Mouse (Mus musculus) embryonic facial prominence, embryonic 12.5 days (tissue): ENCODE data around the gene Gper1. TPM values are rescaled to one million over a fixed set of nuclear protein-coding genes. Genes with fewer than 3 reads are reported as not detected.
A peak's percentile ranks its signal among the peaks of the same experiment; 100 is the strongest.

Experiments
- ATAC-seq: fragments of 200-750 bp; cut with Nextera tagmentation; 2 replicates; pipeline ENCODE4 v1.8.0; 2017; ENCODE audit not compliant: insufficient number of reproducible peaks, insufficient read depth, low FRiP score, low TSS enrichment
- H3K27ac ChIP-seq: fragments of 300-500 bp; sonication (generic); 2 replicates; pipeline ENCODE4 v1.5.1; 2016; ENCODE audit warnings: mild to moderate bottlenecking
- H3K27me3 ChIP-seq: fragments of 300-500 bp; sonication (generic); 2 replicates; pipeline ENCODE4 v1.6.1; 2016; ENCODE audit warnings: mild to moderate bottlenecking, moderate library complexity
- H3K36me3 ChIP-seq: fragments of 300-500 bp; sonication (generic); 2 replicates; pipeline ENCODE4 v1.6.1; 2016; ENCODE audit warnings: mild to moderate bottlenecking
- H3K4me1 ChIP-seq: fragments of 300-500 bp; sonication (generic); 2 replicates; pipeline ENCODE4 v1.6.1; 2016
- H3K4me2 ChIP-seq: fragments of 300-500 bp; sonication (generic); replicated peaks from 2 replicates; pipeline ENCODE4 v1.6.1; 2016; ENCODE audit warnings: mild to moderate bottlenecking, moderate library complexity
- H3K4me3 ChIP-seq: fragments of 300-500 bp; sonication (generic); 2 replicates; pipeline ENCODE4 v1.5.1; 2016; ENCODE audit warnings: mild to moderate bottlenecking
- H3K9ac ChIP-seq: fragments of 300-500 bp; sonication (generic); 2 replicates; pipeline ENCODE4 v1.6.1; 2016; ENCODE audit warnings: mild to moderate bottlenecking, moderate library complexity
- H3K9me3 ChIP-seq: fragments of 300-500 bp; sonication (generic); 2 replicates; pipeline ENCODE4 v1.6.1; 2016; ENCODE audit warnings: mild to moderate bottlenecking, moderate library complexity
- WGBS: fragments of 180-500 bp; shearing (Covaris S2); methylation state at CpG from one replicate; pipeline ENCODE4 v1.1.7; 2016; 5-methylcytosine and 5-hydroxymethylcytosine counted together
- polyA plus RNA-seq: library from polyadenylated mRNA; unstranded; fragments of >200 nt; fragmentation: Nextera tagmentation; extraction: Ambion mirVana; gene quantifications from 2 replicates; pipeline ENCODE4 v1.2.1, GENCODE M21; 2016

Gene Gper1
- polyA plus RNA-seq, 1 experiment from 2014 or later = 1.6 TPM

- Histone ChIP-seq H3K27me3 (no peaks in the 10 kb centered on the region), H3K9ac (no peak overlapping the region), H3K4me2 (no peak overlapping the region), H3K27ac (no peak overlapping the region), H3K36me3 (no peaks in the 10 kb centered on the region), H3K9me3 (no peaks in the 10 kb centered on the region), H3K4me3 (no peak overlapping the region), H3K4me1 (peaks cover 25% of the 10 kb centered on the region; the same call in 1 of the 2 replicates)
- no peak for ATAC-seq
- 67% methylated on average over 7 of the region's 7 CpGs for WGBS
Observed at GRCm38 (mm10) chr5:139405478-139405877, 17.5 kb upstream of the Gper1 start.

- Histone ChIP-seq H3K27me3 (no peaks in the 10 kb centered on the region), H3K9me3 (no peaks in the 10 kb centered on the region), H3K4me1 (peaks cover 25% of the 10 kb centered on the region; the same call in 1 of the 2 replicates), H3K4me2 (no peak overlapping the region), H3K4me3 (no peak overlapping the region), H3K9ac (no peak overlapping the region), H3K27ac (no peak overlapping the region), H3K36me3 (no peaks in the 10 kb centered on the region)
- WGBS = 65% methylated on average over 3 of the region's 3 CpGs
- ATAC-seq = no peak
Observed at GRCm38 (mm10) chr5:139405953-139406352, 17.0 kb upstream of the Gper1 start.

- H3K9me3 ChIP-seq = no peaks in the 10 kb centered on the region
- H3K36me3 ChIP-seq = no peaks in the 10 kb centered on the region
- H3K27ac ChIP-seq = peak overlapping the region; percentile 2; the same call in 1 of the 2 replicates
- peaks cover 25% of the 10 kb centered on the region; the same call in 1 of the 2 replicates for H3K4me1 ChIP-seq
- ATAC-seq = no peak
- 82% methylated on average over 14 of the region's 14 CpGs for WGBS
- H3K9ac ChIP-seq = no peak overlapping the region
- H3K4me2 ChIP-seq = no peak overlapping the region
- no peak overlapping the region for H3K4me3 ChIP-seq
- no peaks in the 10 kb centered on the region for H3K27me3 ChIP-seq
Observed at GRCm38 (mm10) chr5:139407121-139407885, 15.6 kb upstream of the Gper1 start.

- Histone ChIP-seq H3K27ac (no peak overlapping the region), H3K4me1 (peaks cover 25% of the 10 kb centered on the region; the same call in 1 of the 2 replicates)
- WGBS = 82% methylated on average over 7 of the region's 7 CpGs
Observed at GRCm38 (mm10) chr5:139408511-139408910, 14.4 kb upstream of the Gper1 start.

GRCm38 (mm10) chr5:139409412-139409811 lies 13.5 kb upstream of the Gper1 start:
- no peak for ATAC-seq
- Histone ChIP-seq H3K4me3 (no peak overlapping the region), H3K27me3 (no peaks in the 10 kb centered on the region), H3K27ac (no peak overlapping the region), H3K4me2 (no peak overlapping the region), H3K9ac (no peak overlapping the region), H3K4me1 (peaks cover 25% of the 10 kb centered on the region; the same call in 1 of the 2 replicates), H3K36me3 (no peaks in the 10 kb centered on the region), H3K9me3 (no peaks in the 10 kb centered on the region)
- 84% methylated on average over 12 of the region's 12 CpGs for WGBS

More at GRCm38 (mm10) chr5:139408511-139408910, 14.4 kb upstream of the Gper1 start:
- no peaks in the 10 kb centered on the region for H3K9me3 ChIP-seq
- no peak for ATAC-seq
- H3K9ac ChIP-seq = no peak overlapping the region
- no peak overlapping the region for H3K4me2 ChIP-seq
- no peaks in the 10 kb centered on the region for H3K27me3 ChIP-seq
- H3K36me3 ChIP-seq = no peaks in the 10 kb centered on the region
- H3K4me3 ChIP-seq = no peak overlapping the region

- no peak for ATAC-seq
- Histone ChIP-seq H3K9me3 (no peaks in the 10 kb centered on the region), H3K4me3 (no peak overlapping the region), H3K27ac (no peak overlapping the region), H3K9ac (no peak overlapping the region), H3K4me1 (peaks cover 23% of the 10 kb centered on the region; the same call in 1 of the 2 replicates), H3K36me3 (no peaks in the 10 kb centered on the region), H3K27me3 (no peaks in the 10 kb centered on the region), H3K4me2 (no peak overlapping the region)
- WGBS = 66% methylated on average over 4 of the region's 4 CpGs
Observed at GRCm38 (mm10) chr5:139410056-139410455, 12.9 kb upstream of the Gper1 start.

- Histone ChIP-seq H3K9me3 (no peaks in the 10 kb centered on the region), H3K4me2 (no peak overlapping the region)
- 95% methylated on average over 6 of the region's 6 CpGs for WGBS
Observed at GRCm38 (mm10) chr5:139411117-139411516, 11.8 kb upstream of the Gper1 start.

DNA sequence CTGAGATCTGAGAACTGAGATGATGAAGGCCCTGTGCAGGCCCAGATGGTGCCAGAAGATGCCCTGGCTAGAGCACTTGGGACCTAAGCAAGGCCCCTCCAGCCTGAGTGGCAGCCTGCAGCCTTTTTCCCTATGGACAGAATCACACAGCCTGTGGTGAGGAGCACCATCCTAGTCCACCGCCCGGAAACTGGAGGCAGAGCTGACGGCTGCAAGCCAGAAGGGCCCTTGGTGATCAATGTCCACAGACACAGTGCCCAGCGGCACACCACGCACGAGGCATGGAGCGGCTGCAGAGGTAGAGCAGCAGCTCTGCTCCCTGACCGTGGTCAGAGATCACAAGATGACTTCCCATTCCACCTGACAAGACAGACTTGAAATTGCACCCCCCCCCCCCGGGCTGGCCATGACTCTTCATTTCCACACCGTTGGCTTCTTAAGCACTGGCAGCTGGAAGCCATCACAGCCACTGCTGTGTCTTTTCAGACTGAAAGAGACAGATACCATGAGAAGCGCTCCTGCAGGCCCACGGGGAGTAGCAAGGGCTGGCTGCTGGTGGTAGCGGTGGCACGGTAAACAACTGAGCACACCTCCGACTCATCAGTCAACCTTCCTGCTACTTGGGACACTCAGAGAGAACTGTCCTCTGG lies 11.2 kb upstream of the Gper1 start:
- H3K4me3 ChIP-seq = no peak overlapping the region
- H3K27ac ChIP-seq = no peak overlapping the region
- 79% methylated on average over 15 of the region's 15 CpGs for WGBS
- H3K4me1 ChIP-seq = peaks cover 11% of the 10 kb centered on the region; the same call in 1 of the 2 replicates
- no peaks in the 10 kb centered on the region for H3K9me3 ChIP-seq
- no peaks in the 10 kb centered on the region for H3K27me3 ChIP-seq
- H3K9ac ChIP-seq = no peak overlapping the region
- no peaks in the 10 kb centered on the region for H3K36me3 ChIP-seq
- no peak for ATAC-seq
- H3K4me2 ChIP-seq = no peak overlapping the region

More at GRCm38 (mm10) chr5:139411117-139411516, 11.8 kb upstream of the Gper1 start:
- no peak overlapping the region for H3K4me3 ChIP-seq
- H3K4me1 ChIP-seq = peaks cover 12% of the 10 kb centered on the region; the same call in 1 of the 2 replicates
- no peaks in the 10 kb centered on the region for H3K27me3 ChIP-seq
- H3K36me3 ChIP-seq = no peaks in the 10 kb centered on the region
- no peak for ATAC-seq
- no peak overlapping the region for H3K9ac ChIP-seq
- H3K27ac ChIP-seq = no peak overlapping the region

GRCm38 (mm10) chr5:139413545-139413944 lies 9.4 kb upstream of the Gper1 start:
- Histone ChIP-seq H3K4me3 (no peak overlapping the region), H3K9ac (no peak overlapping the region), H3K4me1 (no peaks in the 10 kb centered on the region), H3K27me3 (no peaks in the 10 kb centered on the region), H3K9me3 (no peaks in the 10 kb centered on the region), H3K4me2 (no peak overlapping the region), H3K27ac (no peak overlapping the region), H3K36me3 (no peaks in the 10 kb centered on the region)
- WGBS = 84% methylated on average over 4 of the region's 4 CpGs
- ATAC-seq = no peak

DNA sequence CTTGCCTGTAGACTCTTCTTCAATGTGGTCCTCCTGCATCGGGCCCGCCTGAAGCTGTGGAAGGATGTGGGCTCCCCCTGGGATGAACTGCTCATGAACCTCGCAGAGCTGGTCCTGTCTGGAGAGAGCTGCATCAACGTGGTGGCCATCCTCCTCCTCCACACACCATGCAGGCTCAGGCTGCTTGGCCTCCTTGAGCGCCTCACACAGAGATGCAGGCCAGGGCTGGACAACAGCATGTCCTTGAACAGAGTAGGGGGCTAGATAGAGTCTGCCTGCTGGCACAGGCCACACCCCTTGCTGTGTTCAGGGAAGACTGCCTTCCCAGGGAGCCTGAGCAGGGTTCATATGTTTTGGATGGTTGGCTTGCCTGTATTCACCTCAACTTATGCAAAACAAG lies 8.0 kb upstream of the Gper1 start:
- no peak overlapping the region for H3K4me2 ChIP-seq
- H3K4me1 ChIP-seq = 0 out of 2 replicates have a peak, but pooled peaks cover 9% of the 10 kb centered on the region
- no peak overlapping the region for H3K4me3 ChIP-seq
- WGBS = 91% methylated on average over 5 of the region's 5 CpGs
- H3K27me3 ChIP-seq = no peaks in the 10 kb centered on the region
- no peak overlapping the region for H3K27ac ChIP-seq
- no peak overlapping the region for H3K9ac ChIP-seq
- ATAC-seq = no peak
- H3K9me3 ChIP-seq = no peaks in the 10 kb centered on the region
- no peaks in the 10 kb centered on the region for H3K36me3 ChIP-seq

GRCm38 (mm10) chr5:139416942-139417341 lies 6.0 kb upstream of the Gper1 start:
- ATAC-seq = no peak
- WGBS = 89% methylated on average over 4 of the region's 4 CpGs
- H3K4me1 ChIP-seq = 0 out of 2 replicates have a peak, but pooled peaks cover 9% of the 10 kb centered on the region
- H3K27ac ChIP-seq = no peak overlapping the region
- no peaks in the 10 kb centered on the region for H3K36me3 ChIP-seq
- no peak overlapping the region for H3K4me2 ChIP-seq
- H3K9me3 ChIP-seq = no peaks in the 10 kb centered on the region
- H3K4me3 ChIP-seq = no peak overlapping the region
- H3K27me3 ChIP-seq = no peaks in the 10 kb centered on the region
- H3K9ac ChIP-seq = no peak overlapping the region

GRCm38 (mm10) chr5:139417480-139417879 lies 5.5 kb upstream of the Gper1 start:
- Histone ChIP-seq H3K4me2 (no peak overlapping the region), H3K36me3 (no peaks in the 10 kb centered on the region), H3K9me3 (no peaks in the 10 kb centered on the region), H3K27ac (no peak overlapping the region), H3K27me3 (no peaks in the 10 kb centered on the region), H3K4me1 (0 out of 2 replicates have a peak, but pooled peaks cover 9% of the 10 kb centered on the region), H3K4me3 (no peak overlapping the region), H3K9ac (no peak overlapping the region)
- 88% methylated on average over 3 of the region's 3 CpGs for WGBS
- ATAC-seq = no peak
